Mouse (Mus musculus): ENCODE measurements at regions not wholly inside any gene's neighbourhood (a gene's known extent, or its start where the extent isn't known, plus 50 kb on each side); places are given as distances from the start of the nearest gene placed in this dataset.

- no peak for TF ChIP-seq CTCF (IDR thresholded peaks at IDR 0.05; ENCODE audit: borderline replicate concordance, insufficient read depth, low read depth, low read length)
- TF ChIP-seq POLR2A (IDR thresholded peaks at IDR 0.05; ENCODE audit: borderline replicate concordance, insufficient read depth, low read length), result no peak
Observed at GRCm38 (mm10) chr13:28544819-28545180, 287.5 kb downstream of the Gm11361 start.
